Mouse (Mus musculus): ENCODE results near the gene Rab17. TPM values are rescaled to one million over a fixed set of nuclear protein-coding genes. Genes with fewer than 3 reads are reported as not detected.

Gene Rab17
- polyA plus RNA-seq, 2 experiments: 1.8 to 4.2 TPM

- DNase-seq (ENCODE audit: low read depth in 3 of 3, low spot score in 3 of 3) (no peak), ATAC-seq (ENCODE audit: insufficient read depth) (no peak)
- Histone ChIP-seq H3K27me3 (ENCODE audit: control insufficient read depth, insufficient read depth, low read length) (no peaks in the 10 kb centered on the region), H3K4me1 (replicated peaks; ENCODE audit: control insufficient read depth in 2 of 2, insufficient read depth in 2 of 2, low read length in 1 of 2) (no peaks in the 10 kb centered on the region), H3K36me3 (replicated peaks; ENCODE audit: control insufficient read depth, insufficient read depth, low read depth) (no peaks in the 10 kb centered on the region), H3K9me3 (ENCODE audit: control insufficient read depth, low read length) (no peaks in the 10 kb centered on the region), H3K9ac (replicated peaks) (no peak overlapping the region), H3K4me2 (ENCODE audit: low read depth) (no peak overlapping the region), H3K27ac (no peak overlapping the region), H3K4me3 (ENCODE audit: insufficient read depth in 1 of 2, low read depth in 2 of 2, low read length in 2 of 2) (no peak overlapping the region)
- TF ChIP-seq EP300 (IDR thresholded peaks at IDR 0.05; ENCODE audit: low read depth) (no peak), CTCF (IDR thresholded peaks at IDR 0.05; ENCODE audit: low read depth) (no peak)
- WGBS (ENCODE audit: insufficient replicate concordance): 50% methylated on average over 4 of the region's 4 CpGs
Observed at GRCm38 (mm10) chr1:90939980-90940379, 29.5 kb downstream of the Rab17 start.

DNA sequence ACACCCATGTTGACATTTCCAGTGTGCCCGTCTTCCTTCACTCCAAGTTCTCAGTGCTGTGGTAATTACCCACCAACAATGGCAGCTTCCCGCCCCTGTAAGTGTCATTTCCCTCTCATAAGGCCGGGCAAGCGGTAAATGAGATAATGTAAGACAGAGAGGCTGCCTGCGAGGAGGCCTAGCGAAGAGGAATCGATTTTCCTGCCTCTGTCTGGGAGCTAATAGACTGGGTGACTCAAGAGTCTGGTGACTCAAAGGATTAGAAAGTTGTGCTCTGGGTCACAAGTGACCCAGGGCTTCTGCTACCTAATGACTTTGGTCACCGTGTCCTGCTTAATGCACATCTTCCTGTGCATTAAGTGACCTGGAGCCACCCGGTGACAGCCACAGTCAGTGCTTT is 32.5 kb downstream of the Rab17 start:
- no peak for ATAC-seq (ENCODE audit: insufficient read depth)
- no peaks in the 10 kb centered on the region for H3K27me3 ChIP-seq (ENCODE audit: control insufficient read depth, insufficient read depth, low read length)
- H3K9me3 ChIP-seq (ENCODE audit: control insufficient read depth, low read length): no peaks in the 10 kb centered on the region
- WGBS (ENCODE audit: insufficient replicate concordance): 62% methylated on average over 9 of the region's 9 CpGs
- TF ChIP-seq EP300 (IDR thresholded peaks at IDR 0.05; ENCODE audit: low read depth) (no peak), CTCF (IDR thresholded peaks at IDR 0.05; ENCODE audit: low read depth) (no peak)
- H3K9ac ChIP-seq (replicated peaks): no peak overlapping the region
- no peak for DNase-seq (ENCODE audit: low read depth in 3 of 3, low spot score in 3 of 3)
- H3K27ac ChIP-seq: no peak overlapping the region
- H3K4me1 ChIP-seq (replicated peaks; ENCODE audit: control insufficient read depth in 2 of 2, insufficient read depth in 2 of 2, low read length in 1 of 2): no peaks in the 10 kb centered on the region
- H3K36me3 ChIP-seq (replicated peaks; ENCODE audit: control insufficient read depth, insufficient read depth, low read depth): no peaks in the 10 kb centered on the region
- H3K4me2 ChIP-seq (ENCODE audit: low read depth): no peak overlapping the region
- no peak overlapping the region for H3K4me3 ChIP-seq (ENCODE audit: insufficient read depth in 1 of 2, low read depth in 2 of 2, low read length in 2 of 2)

- WGBS (ENCODE audit: insufficient replicate concordance): 51% methylated on average over 5 of the region's 5 CpGs
- Histone ChIP-seq H3K9me3 (ENCODE audit: control insufficient read depth, low read length) (no peaks in the 10 kb centered on the region), H3K4me1 (replicated peaks; ENCODE audit: control insufficient read depth in 2 of 2, insufficient read depth in 2 of 2, low read length in 1 of 2) (no peaks in the 10 kb centered on the region), H3K27ac (no peak overlapping the region), H3K9ac (replicated peaks) (no peak overlapping the region), H3K4me3 (ENCODE audit: insufficient read depth in 1 of 2, low read depth in 2 of 2, low read length in 2 of 2) (no peak overlapping the region), H3K4me2 (ENCODE audit: low read depth) (no peak overlapping the region), H3K27me3 (ENCODE audit: control insufficient read depth, insufficient read depth, low read length) (peaks cover 1% of the 10 kb centered on the region; the same call in 1 of the 2 replicates), H3K36me3 (replicated peaks; ENCODE audit: control insufficient read depth, insufficient read depth, low read depth) (no peaks in the 10 kb centered on the region)
- no peak for ATAC-seq (ENCODE audit: insufficient read depth)
- TF ChIP-seq EP300 (IDR thresholded peaks at IDR 0.05; ENCODE audit: low read depth) (no peak), CTCF (IDR thresholded peaks at IDR 0.05; ENCODE audit: low read depth) (no peak)
- no peak for DNase-seq (ENCODE audit: low read depth in 3 of 3, low spot score in 3 of 3)
Observed at GRCm38 (mm10) chr1:90933001-90933400, 36.5 kb downstream of the Rab17 start.

DNA sequence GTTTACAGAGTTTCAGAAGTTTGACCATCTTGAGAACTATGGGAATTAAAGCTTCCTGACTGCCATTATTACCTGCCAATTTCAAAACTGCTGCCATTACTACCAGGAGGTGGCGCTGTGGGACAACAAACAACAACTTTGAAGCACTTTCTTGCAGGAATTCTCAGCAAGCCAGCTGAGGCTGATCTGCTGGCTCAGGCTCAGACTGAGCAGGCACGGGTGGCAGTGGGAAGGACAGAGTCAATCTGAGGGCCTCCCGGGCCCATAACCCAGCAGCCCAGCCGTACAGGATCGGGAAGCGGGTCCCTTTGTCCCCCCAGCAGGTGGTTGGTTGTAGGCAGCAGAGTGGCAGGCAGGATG is 40.9 kb downstream of the Rab17 start:
- Histone ChIP-seq H3K4me1 (replicated peaks; ENCODE audit: control insufficient read depth in 2 of 2, insufficient read depth in 2 of 2, low read length in 1 of 2) (no peaks in the 10 kb centered on the region), H3K4me2 (ENCODE audit: low read depth) (no peak overlapping the region), H3K9ac (replicated peaks) (no peak overlapping the region), H3K27ac (no peak overlapping the region), H3K4me3 (ENCODE audit: insufficient read depth in 1 of 2, low read depth in 2 of 2, low read length in 2 of 2) (no peak overlapping the region), H3K36me3 (replicated peaks; ENCODE audit: control insufficient read depth, insufficient read depth, low read depth) (no peaks in the 10 kb centered on the region), H3K9me3 (ENCODE audit: control insufficient read depth, low read length) (no peaks in the 10 kb centered on the region), H3K27me3 (ENCODE audit: control insufficient read depth, insufficient read depth, low read length) (peaks cover 5% of the 10 kb centered on the region; the same call in 1 of the 2 replicates)
- TF ChIP-seq CTCF (IDR thresholded peaks at IDR 0.05; ENCODE audit: low read depth) (peak; percentile 82), EP300 (IDR thresholded peaks at IDR 0.05; ENCODE audit: low read depth) (no peak)
- DNase-seq (ENCODE audit: low read depth in 3 of 3, low spot score in 3 of 3) (peak; percentile 38 to 54 (median 49)), ATAC-seq (ENCODE audit: insufficient read depth) (no peak)
- WGBS (ENCODE audit: insufficient replicate concordance): 10% methylated on average over 6 of the region's 6 CpGs

DNA sequence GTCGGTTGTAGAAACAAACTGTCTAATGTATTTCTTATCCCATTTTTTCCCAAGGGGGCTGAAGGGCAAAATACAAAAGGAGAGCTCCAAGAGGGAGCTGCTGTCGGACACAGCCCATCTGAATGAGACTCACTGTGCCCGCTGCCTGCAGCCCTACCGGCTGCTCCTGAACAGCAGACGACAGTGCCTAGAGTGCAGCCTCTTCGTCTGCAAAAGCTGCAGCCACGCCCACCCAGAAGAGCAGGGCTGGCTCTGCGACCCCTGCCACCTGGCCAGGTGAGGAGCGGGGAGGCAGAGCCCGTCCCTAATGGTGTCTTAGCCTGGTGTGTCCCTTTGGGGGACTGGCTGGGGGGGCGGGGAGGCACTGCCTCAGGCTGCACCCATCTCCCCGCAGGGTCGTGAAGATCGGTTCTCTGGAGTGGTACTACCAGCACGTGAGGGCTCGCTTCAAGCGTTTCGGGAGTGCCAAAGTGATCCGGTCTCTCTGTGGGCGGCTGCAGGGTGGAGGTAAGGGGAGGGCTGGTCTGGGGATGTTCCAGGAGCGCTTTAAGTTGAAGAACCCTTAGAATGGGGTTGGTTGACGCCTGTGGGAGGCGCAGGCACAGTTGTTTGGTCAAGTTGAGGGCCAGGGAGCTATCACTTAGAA is 41.4 kb downstream of the Rab17 start:
- peaks cover 5% of the 10 kb centered on the region; the same call in 1 of the 2 replicates for H3K27me3 ChIP-seq (ENCODE audit: control insufficient read depth, insufficient read depth, low read length)
- H3K9me3 ChIP-seq (ENCODE audit: control insufficient read depth, low read length): no peaks in the 10 kb centered on the region
- no peak overlapping the region for H3K9ac ChIP-seq (replicated peaks)
- no peaks in the 10 kb centered on the region for H3K36me3 ChIP-seq (replicated peaks; ENCODE audit: control insufficient read depth, insufficient read depth, low read depth)
- DNase-seq (ENCODE audit: low read depth in 3 of 3, low spot score in 3 of 3): no peak
- ATAC-seq (ENCODE audit: insufficient read depth): no peak
- H3K4me1 ChIP-seq (replicated peaks; ENCODE audit: control insufficient read depth in 2 of 2, insufficient read depth in 2 of 2, low read length in 1 of 2): no peaks in the 10 kb centered on the region
- no peak for TF ChIP-seq EP300 (IDR thresholded peaks at IDR 0.05; ENCODE audit: low read depth)
- no peak for TF ChIP-seq CTCF (IDR thresholded peaks at IDR 0.05; ENCODE audit: low read depth)
- H3K27ac ChIP-seq: no peak overlapping the region
- H3K4me2 ChIP-seq (ENCODE audit: low read depth): 0 out of 2 replicates have a peak overlapping the region, but pooled peaks have one; percentile 20
- H3K4me3 ChIP-seq (ENCODE audit: insufficient read depth in 1 of 2, low read depth in 2 of 2, low read length in 2 of 2): no peak overlapping the region
- 2% methylated on average over 23 of the region's 23 CpGs for WGBS (ENCODE audit: insufficient replicate concordance)
